Mouse (Mus musculus) mesoderm, embryonic 11.5 days (tissue): ENCODE measurements at regions not wholly inside any gene's neighbourhood (a gene's known extent, or its start where the extent isn't known, plus 50 kb on each side); places are given as distances from the start of the nearest gene placed in this dataset.
"Not testable (repeated sequence)": the region's sequence is repeated elsewhere in the genome, so short reads cannot be mapped to it uniquely, and the experiment has no call there.

Source experiments
- DNase-seq: peaks from one replicate; pipeline ENCODE4 v3.0.0-alpha.2; 2012; ENCODE audit warnings: low read depth, low spot score

DNA sequence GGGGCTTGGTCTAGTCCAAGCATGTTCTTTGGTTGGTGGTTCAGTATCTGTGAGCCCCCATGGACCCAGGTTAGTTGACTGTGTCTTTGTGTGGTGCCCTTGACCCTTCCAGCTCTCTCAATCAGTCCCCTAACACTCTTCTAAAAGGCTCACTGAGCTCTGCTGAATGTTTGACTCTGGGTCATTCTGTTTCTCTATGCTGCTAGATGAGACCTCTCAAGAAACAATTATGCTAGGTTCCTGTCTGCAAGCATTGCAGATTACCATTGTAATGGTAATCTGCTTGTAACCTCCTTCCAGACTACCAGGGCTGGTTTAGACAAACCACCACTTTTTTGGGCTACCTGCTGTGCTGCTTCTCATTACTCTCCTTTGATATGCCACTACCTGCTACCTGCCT lies 2863.9 kb downstream of the Gm37988 start:
- DNase-seq, result no peak

DNA sequence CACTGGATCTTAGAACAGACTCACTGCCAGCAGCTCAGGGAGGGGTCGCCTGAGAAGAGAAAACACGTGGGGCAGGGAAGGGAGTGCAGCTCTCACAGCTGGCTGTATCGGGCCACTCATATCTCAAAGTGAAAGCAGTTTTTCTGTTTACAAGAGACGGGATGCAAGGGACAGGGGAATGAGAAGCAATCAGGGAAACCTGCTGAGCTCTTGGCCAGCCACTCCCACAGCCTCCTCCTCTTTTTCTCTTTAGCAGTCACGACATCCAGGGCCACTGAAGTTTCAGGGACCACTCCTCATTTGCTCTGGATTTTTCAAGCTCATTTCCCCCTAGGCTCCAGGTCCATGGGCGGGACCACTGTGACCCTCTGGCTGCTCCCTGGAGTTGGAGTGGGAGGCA lies 2901.5 kb downstream of the Gm37988 start:
- not testable (repeated sequence) for DNase-seq

GRCm38 (mm10) chr1:7732725-7733124 lies 2925.0 kb downstream of the Gm37988 start:
- DNase-seq, result no peak

DNA sequence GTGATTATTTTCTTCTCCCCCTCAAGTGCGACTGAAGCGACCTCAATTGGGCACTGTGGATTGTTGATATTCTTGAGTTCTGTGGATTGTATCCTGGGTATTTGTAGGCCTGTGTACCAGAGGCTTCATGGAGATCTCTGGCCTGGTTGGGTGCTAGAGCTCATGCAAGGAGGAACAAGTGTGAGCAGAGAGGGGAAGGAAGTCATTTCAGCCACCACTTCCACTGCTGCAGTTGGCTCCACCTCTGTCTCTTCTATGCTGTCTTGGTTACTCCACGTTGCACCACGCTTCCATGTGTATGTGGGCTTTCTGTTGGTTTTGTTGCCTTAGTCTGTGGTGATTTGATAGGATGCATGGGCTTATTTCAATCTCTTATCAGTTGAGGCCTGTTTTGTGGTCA lies 2929.6 kb downstream of the Gm37988 start:
- no peak for DNase-seq

DNA sequence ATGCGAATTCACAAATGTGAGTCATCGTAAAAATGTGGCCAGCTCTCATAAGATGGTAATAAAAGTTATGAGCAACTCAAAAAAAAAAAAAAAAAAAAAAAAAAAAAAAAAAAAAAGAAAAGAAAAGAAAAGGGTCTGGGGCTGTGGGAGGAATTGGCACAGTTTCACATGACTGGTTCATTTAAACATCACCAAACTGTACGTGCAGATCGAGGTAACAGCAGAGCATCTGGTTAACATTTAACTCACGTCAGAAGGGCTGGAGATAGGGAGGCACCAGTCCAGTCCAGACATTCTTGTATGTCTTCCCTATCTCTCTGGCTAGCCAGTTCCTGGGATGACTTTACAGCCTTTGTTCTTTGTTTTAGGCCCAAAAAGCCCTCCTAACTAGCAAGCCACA lies 2938.2 kb downstream of the Gm37988 start:
- no peak for DNase-seq

GRCm38 (mm10) chr1:7776720-7777119 lies 2969.0 kb downstream of the Gm37988 start:
- DNase-seq, result no peak

GRCm38 (mm10) chr1:7777191-7778044 lies 2969.7 kb downstream of the Gm37988 start:
- DNase-seq, result peak; percentile 58

- DNase-seq, result peak; percentile 39
Observed at GRCm38 (mm10) chr1:7778045-7778565, 2970.4 kb downstream of the Gm37988 start.

- peak; percentile 23 for DNase-seq
Observed at GRCm38 (mm10) chr1:7778657-7779056, 2971.0 kb downstream of the Gm37988 start.

DNA sequence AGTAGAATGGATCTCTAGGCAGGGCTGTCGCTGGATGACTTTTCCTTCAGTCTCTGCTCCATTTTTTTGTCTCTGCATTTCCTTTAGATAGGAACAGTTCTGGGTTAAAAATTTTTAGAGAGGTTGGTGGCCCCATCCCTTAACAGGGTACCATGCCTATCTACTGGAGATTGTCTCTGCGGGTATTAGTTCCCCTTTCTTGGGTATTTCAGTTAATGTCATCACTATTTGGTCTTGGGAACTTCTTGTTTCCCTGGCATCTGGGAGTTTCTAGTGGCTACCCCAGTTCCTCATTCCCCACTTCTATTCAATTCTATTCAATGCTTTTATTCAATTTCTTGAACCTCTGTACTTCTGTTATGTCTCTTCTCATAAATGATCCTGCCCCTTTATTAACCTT lies 3016.3 kb downstream of the Gm37988 start:
- no peak for DNase-seq
